Mouse (Mus musculus) MEL (cell line): ENCODE measurements at regions not wholly inside any gene's neighbourhood (a gene's known extent, or its start where the extent isn't known, plus 50 kb on each side); places are given as distances from the start of the nearest gene placed in this dataset.

ENCODE experiments used
- CHD2 ChIP-seq: IDR thresholded peaks from 2 replicates; pipeline ENCODE4 v1.6.1; 2011; ENCODE audit warnings: low read length, improper control_type of control experiment
- EP300 ChIP-seq, 2 experiments: IDR thresholded peaks; 2 replicates each; pipeline ENCODE4 v1.6.1; 2011; ENCODE audit warnings: improper control_type of control experiment in 2 of 2, low read length in 2 of 2, low read depth in 1 of 2, mild to moderate bottlenecking in 1 of 2
- GABPA ChIP-seq: IDR thresholded peaks from 2 replicates; pipeline ENCODE4 v1.6.1; 2012; ENCODE audit warnings: low read depth, mild to moderate bottlenecking, inconsistent platforms, low read length, improper control_type of control experiment, moderate library complexity
- GATA1 ChIP-seq: IDR thresholded peaks from 2 replicates; pipeline ENCODE4 v1.6.1; 2011; ENCODE audit warnings: low read depth, low read length, improper control_type of control experiment
- MEF2A ChIP-seq: IDR thresholded peaks from 2 replicates; pipeline ENCODE4 v1.6.1; 2014; ENCODE audit warnings: low read depth, mild to moderate bottlenecking, inconsistent platforms, low read length, improper control_type of control experiment; ENCODE audit not compliant: poor library complexity, insufficient replicate concordance, severe bottlenecking; ENCODE audit errors: extremely low read depth
- POLR2AphosphoS2 ChIP-seq: IDR thresholded peaks from 2 replicates; pipeline ENCODE4 v1.6.1; 2011; ENCODE audit warnings: low read length, improper control_type of control experiment
- SIN3A ChIP-seq: IDR thresholded peaks from 2 replicates; pipeline ENCODE4 v1.6.1; 2012; ENCODE audit warnings: low read length, improper control_type of control experiment, inconsistent platforms
- SMC3 ChIP-seq: IDR thresholded peaks from 2 replicates; pipeline ENCODE4 v1.6.1; 2011; ENCODE audit warnings: low read depth, low read length, improper control_type of control experiment
- UBTF ChIP-seq: IDR thresholded peaks from 2 replicates; pipeline ENCODE4 v1.6.1; 2012; ENCODE audit warnings: low read depth, mild to moderate bottlenecking, inconsistent platforms, low read length, improper control_type of control experiment, moderate library complexity, borderline replicate concordance; ENCODE audit not compliant: insufficient read depth
- ZNF384 ChIP-seq: IDR thresholded peaks from 2 replicates; pipeline ENCODE4 v1.6.1; 2012; ENCODE audit warnings: low read depth, mild to moderate bottlenecking, inconsistent platforms, low read length, improper control_type of control experiment

- TF ChIP-seq CHD2 (no peak), SIN3A (no peak), GATA1 (no peak), ZNF384 (no peak), UBTF (no peak), SMC3 (no peak), EP300 (IDR thresholded peaks at IDR 0.05; ENCODE audit: low read depth in 1 of 2, low read length in 2 of 2) (no peak), MEF2A (no peak), GABPA (no peak), POLR2AphosphoS2 (no peak)
Measured at GRCm38 (mm10) chr9:41277726-41278125, 116.2 kb upstream of the Ubash3b start.
